Mouse (Mus musculus): ENCODE measurements around the gene Tm9sf3. TPM values are rescaled to one million over a fixed set of nuclear protein-coding genes. Genes with fewer than 3 reads are reported as not detected.
A peak's percentile ranks its signal among the peaks of the same experiment; 100 is the strongest.

Gene Tm9sf3
- polyA plus RNA-seq, 1 experiment from 2014 or later: 96.3 TPM

GRCm38 (mm10) chr19:41204159-41205081 lies 59.4 kb downstream of the Tm9sf3 start:
- Histone ChIP-seq H3K36me3 (0 out of 2 replicates have a peak, but pooled peaks cover 3% of the 10 kb centered on the region), H3K4me2 (replicated peaks) (no peak overlapping the region), H3K4me1 (peaks cover 24% of the 10 kb centered on the region), H3K9ac (replicated peaks) (no peak overlapping the region), H3K4me3 (no peak overlapping the region), H3K27me3 (peaks cover 26% of the 10 kb centered on the region), H3K9me3 (no peaks in the 10 kb centered on the region), H3K27ac (replicated peaks) (no peak overlapping the region)
- ATAC-seq (replicated peaks): no peak
- WGBS: 66% methylated on average over 11 of the region's 11 CpGs

GRCm38 (mm10) chr19:41197606-41198005 lies 66.2 kb downstream of the Tm9sf3 start:
- WGBS: 75% methylated on average over 12 of the region's 12 CpGs

GRCm38 (mm10) chr19:41193379-41193778 lies 70.4 kb downstream of the Tm9sf3 start:
- Histone ChIP-seq H3K9me3 (no peaks in the 10 kb centered on the region), H3K36me3 (no peaks in the 10 kb centered on the region), H3K27ac (replicated peaks) (no peak overlapping the region), H3K4me1 (peaks cover 13% of the 10 kb centered on the region), H3K4me3 (no peak overlapping the region), H3K27me3 (peaks cover 10% of the 10 kb centered on the region; the same call in 1 of the 2 replicates), H3K4me2 (replicated peaks) (no peak overlapping the region), H3K9ac (replicated peaks) (no peak overlapping the region)
- no peak for ATAC-seq (replicated peaks)
- WGBS: 71% methylated on average over 1 of the region's 1 CpGs

More at GRCm38 (mm10) chr19:41197606-41198005, 66.2 kb downstream of the Tm9sf3 start:
- Histone ChIP-seq H3K9me3 (no peaks in the 10 kb centered on the region), H3K9ac (replicated peaks) (no peak overlapping the region), H3K27me3 (peaks cover 10% of the 10 kb centered on the region; the same call in 1 of the 2 replicates), H3K4me1 (no peaks in the 10 kb centered on the region), H3K4me2 (replicated peaks) (no peak overlapping the region), H3K27ac (replicated peaks) (no peak overlapping the region), H3K36me3 (no peaks in the 10 kb centered on the region), H3K4me3 (no peak overlapping the region)
- ATAC-seq (replicated peaks): 0 out of 2 replicates have a peak, but pooled peaks have one; percentile 64

- ATAC-seq (replicated peaks): no peak
- peaks cover 10% of the 10 kb centered on the region; the same call in 1 of the 2 replicates for H3K27me3 ChIP-seq
- no peak overlapping the region for H3K9ac ChIP-seq (replicated peaks)
- H3K36me3 ChIP-seq: no peaks in the 10 kb centered on the region
- no peak overlapping the region for H3K4me2 ChIP-seq (replicated peaks)
- H3K27ac ChIP-seq (replicated peaks): no peak overlapping the region
- peaks cover 13% of the 10 kb centered on the region for H3K4me1 ChIP-seq
- 87% methylated on average over 4 of the region's 4 CpGs for WGBS
- H3K4me3 ChIP-seq: no peak overlapping the region
- no peaks in the 10 kb centered on the region for H3K9me3 ChIP-seq
These were observed 70.8 kb downstream of the Tm9sf3 start for GRCm38 (mm10) chr19:41192953-41193352.

- H3K4me1 ChIP-seq: peaks cover 13% of the 10 kb centered on the region
- H3K4me3 ChIP-seq: no peak overlapping the region
- no peaks in the 10 kb centered on the region for H3K36me3 ChIP-seq
- no peak overlapping the region for H3K4me2 ChIP-seq (replicated peaks)
- H3K9me3 ChIP-seq: no peaks in the 10 kb centered on the region
- 84% methylated on average over 9 of the region's 9 CpGs for WGBS
- no peak overlapping the region for H3K9ac ChIP-seq (replicated peaks)
- peaks cover 15% of the 10 kb centered on the region; the same call in 1 of the 2 replicates for H3K27me3 ChIP-seq
- no peak overlapping the region for H3K27ac ChIP-seq (replicated peaks)
- ATAC-seq (replicated peaks): no peak
These were observed 72.1 kb downstream of the Tm9sf3 start for GRCm38 (mm10) chr19:41191724-41192123.

GRCm38 (mm10) chr19:41190876-41191434 lies 72.8 kb downstream of the Tm9sf3 start:
- H3K4me2 ChIP-seq (replicated peaks): no peak overlapping the region
- WGBS: 16% methylated on average over 6 of the region's 6 CpGs
- peaks cover 13% of the 10 kb centered on the region for H3K4me1 ChIP-seq
- peaks cover 15% of the 10 kb centered on the region; the same call in 1 of the 2 replicates for H3K27me3 ChIP-seq
- H3K27ac ChIP-seq (replicated peaks): no peak overlapping the region
- H3K9me3 ChIP-seq: no peaks in the 10 kb centered on the region
- H3K9ac ChIP-seq (replicated peaks): no peak overlapping the region
- H3K36me3 ChIP-seq: no peaks in the 10 kb centered on the region
- no peak overlapping the region for H3K4me3 ChIP-seq
- ATAC-seq (replicated peaks): peak; percentile 38; the same call in 1 of the 2 replicates

GRCm38 (mm10) chr19:41177331-41177730 lies 86.5 kb downstream of the Tm9sf3 start:
- Histone ChIP-seq H3K27ac (replicated peaks) (no peak overlapping the region), H3K9me3 (no peaks in the 10 kb centered on the region), H3K4me2 (replicated peaks) (no peak overlapping the region), H3K9ac (replicated peaks) (no peak overlapping the region), H3K27me3 (peaks cover 76% of the 10 kb centered on the region), H3K4me1 (no peaks in the 10 kb centered on the region), H3K36me3 (no peaks in the 10 kb centered on the region), H3K4me3 (no peak overlapping the region)
- no peak for ATAC-seq (replicated peaks)
- 5% methylated on average over 6 of the region's 6 CpGs for WGBS

- Histone ChIP-seq H3K4me1 (no peaks in the 10 kb centered on the region), H3K27ac (replicated peaks) (no peak overlapping the region), H3K4me3 (no peak overlapping the region), H3K4me2 (replicated peaks) (no peak overlapping the region), H3K9ac (replicated peaks) (no peak overlapping the region), H3K9me3 (no peaks in the 10 kb centered on the region), H3K27me3 (peaks cover 76% of the 10 kb centered on the region), H3K36me3 (no peaks in the 10 kb centered on the region)
- WGBS: 14% methylated on average over 2 of the region's 2 CpGs
- no peak for ATAC-seq (replicated peaks)
These were observed 86.9 kb downstream of the Tm9sf3 start for GRCm38 (mm10) chr19:41176881-41177280.

- no peak for ATAC-seq (replicated peaks)
- Histone ChIP-seq H3K4me2 (replicated peaks) (no peak overlapping the region), H3K27ac (replicated peaks) (no peak overlapping the region), H3K27me3 (peaks cover 14% of the 10 kb centered on the region; the same call in 1 of the 2 replicates), H3K36me3 (no peaks in the 10 kb centered on the region), H3K9me3 (no peaks in the 10 kb centered on the region), H3K4me1 (peaks cover 28% of the 10 kb centered on the region), H3K4me3 (no peak overlapping the region), H3K9ac (replicated peaks) (no peak overlapping the region)
- WGBS: 40% methylated on average over 5 of the region's 5 CpGs
These were observed 97.9 kb downstream of the Tm9sf3 start for GRCm38 (mm10) chr19:41165914-41166235.

- ATAC-seq (replicated peaks): peak; percentile 24; the same call in 1 of the 2 replicates
- H3K9ac ChIP-seq (replicated peaks): no peak overlapping the region
- WGBS: 31% methylated on average over 14 of the region's 14 CpGs
- H3K4me3 ChIP-seq: no peak overlapping the region
- no peaks in the 10 kb centered on the region for H3K9me3 ChIP-seq
- peaks cover 28% of the 10 kb centered on the region for H3K4me1 ChIP-seq
- H3K27ac ChIP-seq (replicated peaks): peak overlapping the region; percentile 44
- peaks cover 11% of the 10 kb centered on the region; the same call in 1 of the 2 replicates for H3K27me3 ChIP-seq
- no peak overlapping the region for H3K4me2 ChIP-seq (replicated peaks)
- no peaks in the 10 kb centered on the region for H3K36me3 ChIP-seq
These were observed 98.5 kb downstream of the Tm9sf3 start for GRCm38 (mm10) chr19:41165144-41165913.

- Histone ChIP-seq H3K4me3 (no peak overlapping the region), H3K27me3 (0 out of 2 replicates have a peak, but pooled peaks cover 5% of the 10 kb centered on the region), H3K9me3 (no peaks in the 10 kb centered on the region), H3K36me3 (no peaks in the 10 kb centered on the region), H3K4me1 (peaks cover 28% of the 10 kb centered on the region), H3K27ac (replicated peaks) (peak overlapping the region; percentile 59), H3K9ac (replicated peaks) (no peak overlapping the region), H3K4me2 (replicated peaks) (0 out of 2 replicates have a peak overlapping the region, but pooled peaks have one; percentile 13)
- 6% methylated on average over 10 of the region's 10 CpGs for WGBS
- ATAC-seq (replicated peaks): peak; percentile 78
These were observed 99.2 kb downstream of the Tm9sf3 start for GRCm38 (mm10) chr19:41164447-41165095.

Data from forebrain, embryonic 15.5 days (tissue).